Mouse (Mus musculus): ENCODE measurements around the gene Chst11. TPM values are rescaled to one million over a fixed set of nuclear protein-coding genes. Genes with fewer than 3 reads are reported as not detected.
A peak's percentile ranks its signal among the peaks of the same experiment; 100 is the strongest.

Chst11 gene
- total RNA-seq, 2 experiments from 2014 or later: 2.8 to 3.4 TPM

- DNase-seq (ENCODE audit: low spot score): no peak
- intact Hi-C loops (cut with DNase I): no loop called here
Observed at GRCm38 (mm10) chr10:83027673-83028072, 42.4 kb downstream of the Chst11 start.

DNA sequence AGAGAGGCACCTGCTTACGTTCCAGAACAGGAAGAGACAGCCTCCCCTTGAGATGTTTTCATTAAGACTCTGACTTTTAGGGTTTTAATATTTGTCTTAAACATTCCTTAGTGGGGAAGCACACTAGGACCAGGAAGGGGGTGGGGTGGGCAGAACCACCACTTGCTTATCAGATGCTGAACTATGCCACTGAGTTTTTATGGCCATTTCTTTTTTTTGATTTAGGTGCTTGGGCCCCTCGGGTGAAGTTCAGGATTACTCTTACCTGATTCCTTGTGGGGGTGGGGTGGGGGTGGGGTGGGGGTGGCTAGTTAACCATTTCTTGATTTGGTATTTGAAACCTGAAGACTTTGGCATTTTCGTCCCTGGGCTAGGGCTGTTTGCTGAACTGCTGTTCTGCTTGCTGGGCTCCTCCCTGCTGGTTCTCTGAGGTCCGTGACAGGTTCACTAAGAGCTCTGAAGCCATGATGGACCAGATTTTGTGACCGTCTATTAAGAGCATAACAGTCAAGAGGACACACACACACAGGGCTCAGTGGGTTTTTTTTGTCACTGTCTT, 44.9 kb downstream of the Chst11 start:
- intact Hi-C loops (cut with DNase I): no loop called here
- no peak for DNase-seq (ENCODE audit: low spot score)

DNA sequence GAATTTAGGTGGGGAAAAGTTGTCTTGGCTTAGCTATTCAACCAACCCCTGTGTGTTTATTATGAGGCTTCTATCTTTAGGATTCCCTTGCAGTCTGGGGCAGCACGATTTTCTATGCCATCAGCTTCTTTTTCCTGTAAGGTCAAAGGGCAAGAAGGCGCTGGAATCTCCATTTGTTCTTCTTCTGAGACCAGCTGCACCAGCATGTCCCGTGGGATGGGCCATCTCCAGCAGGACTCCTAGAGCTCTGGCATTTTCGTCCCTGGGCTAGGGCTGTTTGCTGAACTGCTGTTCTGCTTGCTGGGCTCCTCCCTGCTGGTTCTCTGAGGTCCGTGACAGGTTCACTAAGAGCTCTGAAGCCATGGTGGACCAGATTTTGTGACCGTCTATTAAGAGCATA, 45.6 kb downstream of the Chst11 start:
- DNase-seq (ENCODE audit: low spot score): no peak
- intact Hi-C loops (cut with DNase I): no loop called here

- DNase-seq (ENCODE audit: low spot score): no peak
Observed at GRCm38 (mm10) chr10:83031561-83031960, 46.3 kb downstream of the Chst11 start.

GRCm38 (mm10) chr10:83032559-83032958, 47.3 kb downstream of the Chst11 start:
- intact Hi-C loops (cut with DNase I): no loop called here
- no peak for DNase-seq (ENCODE audit: low spot score)

More at GRCm38 (mm10) chr10:83031561-83031960, 46.3 kb downstream of the Chst11 start:
- intact Hi-C loops (cut with DNase I): no loop called here

DNA sequence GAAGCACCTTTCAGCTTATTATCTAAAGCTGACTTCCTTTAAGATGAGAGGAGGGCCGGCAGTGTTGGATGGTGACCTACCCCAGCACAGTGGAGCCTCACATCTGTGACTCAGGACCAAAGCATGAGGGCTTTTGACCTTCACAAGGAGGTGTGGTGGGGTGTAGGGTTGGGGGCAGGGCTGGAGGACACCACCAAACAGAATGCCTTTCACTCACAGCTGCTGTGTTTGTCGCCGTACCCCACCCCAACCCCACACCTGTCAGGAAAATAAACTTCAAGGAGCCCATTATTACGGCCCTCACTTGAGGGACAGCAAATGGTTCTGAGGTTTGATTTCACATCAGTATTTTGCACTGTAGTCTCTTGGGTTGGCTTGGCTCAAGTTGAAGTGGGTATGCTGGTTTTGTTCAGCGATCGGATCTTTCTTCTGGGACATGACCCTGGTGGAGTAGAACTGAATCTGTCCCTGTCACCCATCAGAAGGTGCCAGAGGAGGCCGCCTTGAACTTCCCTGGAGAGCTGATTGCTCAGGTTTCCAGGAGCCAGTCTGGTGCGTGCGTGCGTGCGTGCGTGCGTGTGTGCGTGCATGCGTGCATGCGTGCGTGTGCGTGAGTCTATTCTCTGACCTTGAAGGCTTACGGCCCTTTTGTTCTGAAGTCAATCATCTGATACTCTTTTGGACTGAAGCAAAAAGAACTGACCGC, 51.2 kb downstream of the Chst11 start:
- DNase-seq (ENCODE audit: low spot score): no peak
- intact Hi-C loops (cut with DNase I): no loop called here

GRCm38 (mm10) chr10:83038166-83038565, 52.9 kb downstream of the Chst11 start:
- intact Hi-C loops (cut with DNase I): no loop called here
- no peak for DNase-seq (ENCODE audit: low spot score)

DNA sequence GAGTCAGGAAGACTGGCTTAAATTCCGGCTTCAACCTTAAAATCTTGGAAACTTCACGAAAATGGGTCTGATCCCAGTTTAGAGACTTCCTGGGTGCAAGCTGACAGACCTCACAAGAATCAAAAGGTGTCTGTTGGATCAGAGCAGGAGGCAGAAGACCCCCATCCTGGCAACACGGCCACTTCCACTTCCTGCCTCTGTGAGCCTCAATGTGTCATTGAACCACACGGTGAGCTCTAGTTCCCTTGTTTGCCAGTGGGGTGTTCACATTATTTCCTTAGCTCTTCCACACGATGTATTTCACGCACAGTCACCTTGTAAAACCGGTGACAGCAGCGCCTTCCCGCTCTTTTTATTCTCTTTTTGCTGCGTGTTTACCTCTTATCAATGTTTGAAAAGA, 54.1 kb downstream of the Chst11 start:
- no peak for DNase-seq (ENCODE audit: low spot score)
- intact Hi-C loops (cut with DNase I): no loop called here

DNA sequence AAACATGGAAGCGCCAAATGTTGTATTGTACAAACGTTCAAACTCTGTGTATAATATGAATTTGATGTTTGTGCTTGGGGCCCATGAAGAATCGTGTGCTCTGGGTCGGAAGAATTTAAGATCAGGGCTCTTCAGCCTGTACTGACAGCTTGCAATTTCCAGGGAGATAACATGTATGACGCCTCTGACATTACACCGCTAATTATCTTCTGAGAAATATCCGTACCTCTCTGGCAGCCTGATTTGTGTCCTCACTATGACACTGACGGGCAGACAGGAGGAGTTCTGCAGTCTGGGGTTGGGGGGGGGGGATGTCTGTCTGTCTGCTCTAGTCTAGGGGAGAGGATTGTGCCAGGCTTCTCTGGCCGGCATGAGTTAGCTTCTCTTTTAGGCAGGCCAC, 56.6 kb downstream of the Chst11 start:
- DNase-seq (ENCODE audit: low spot score): no peak
- intact Hi-C loops (cut with DNase I): loop anchor here (2.0 kb wide), 1 partner anchor 55 kb away; no protein-coding TSS in a partner anchor

DNA sequence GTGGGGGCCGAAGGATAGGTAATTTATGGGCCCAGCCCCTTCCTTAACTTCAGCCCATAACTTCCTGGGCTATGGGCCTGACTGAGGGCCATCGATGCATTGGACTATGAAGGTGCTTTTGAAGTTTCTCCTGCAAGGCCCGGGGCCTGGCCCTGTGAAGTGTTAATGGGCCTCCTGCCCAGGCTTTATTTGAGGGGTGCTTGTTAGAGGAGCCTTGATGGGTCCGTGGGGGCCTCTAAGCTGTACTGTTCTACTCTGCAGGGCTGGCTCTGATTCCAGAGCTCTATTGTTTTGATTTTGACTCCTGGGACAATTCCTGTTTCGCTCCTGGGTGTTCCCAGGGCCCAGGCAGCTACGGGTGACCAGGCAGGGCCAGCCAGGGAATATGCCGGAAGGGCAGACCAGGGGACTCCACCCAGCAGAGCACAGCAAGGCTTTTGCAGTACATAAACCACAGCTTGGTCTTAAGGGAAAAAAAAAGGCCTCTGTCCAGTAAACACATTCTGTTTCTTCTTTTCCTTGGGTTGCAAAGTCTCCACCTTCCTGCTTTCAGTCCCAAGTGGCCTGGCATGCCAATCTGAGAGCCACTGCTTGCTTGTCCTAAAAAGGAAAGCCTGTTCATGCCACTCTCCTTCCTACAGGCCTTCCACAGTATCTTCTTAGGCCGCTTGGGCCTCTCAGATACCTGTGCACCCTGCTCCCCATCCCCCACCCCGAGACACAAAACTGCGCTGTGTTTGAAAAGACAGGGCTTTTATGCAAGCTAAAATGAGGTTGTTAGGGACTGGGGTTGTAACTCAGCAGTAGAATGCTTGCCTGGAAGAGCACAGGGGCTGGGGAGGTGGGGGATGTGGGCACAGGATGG, 57.5 kb downstream of the Chst11 start:
- intact Hi-C loops (cut with DNase I): loop anchor here (2.0 kb wide), 1 partner anchor 56 kb away; no protein-coding TSS in a partner anchor
- DNase-seq (ENCODE audit: low spot score): peak; percentile 65

GRCm38 (mm10) chr10:83043478-83044259, 58.4 kb downstream of the Chst11 start:
- DNase-seq (ENCODE audit: low spot score): no peak
- intact Hi-C loops (cut with DNase I): loop anchor here (2.0 kb wide), 1 partner anchor 57 kb away; no protein-coding TSS in a partner anchor

- no peak for DNase-seq (ENCODE audit: low spot score)
- intact Hi-C loops (cut with DNase I): no loop called here
Observed at GRCm38 (mm10) chr10:83049174-83049780, 64.0 kb downstream of the Chst11 start.

- DNase-seq (ENCODE audit: low spot score): no peak
- intact Hi-C loops (cut with DNase I): loop anchor here (5.0 kb wide), 1 partner anchor 43 kb away; no protein-coding TSS in a partner anchor
Observed at GRCm38 (mm10) chr10:83053886-83054550, 68.7 kb downstream of the Chst11 start.

DNA sequence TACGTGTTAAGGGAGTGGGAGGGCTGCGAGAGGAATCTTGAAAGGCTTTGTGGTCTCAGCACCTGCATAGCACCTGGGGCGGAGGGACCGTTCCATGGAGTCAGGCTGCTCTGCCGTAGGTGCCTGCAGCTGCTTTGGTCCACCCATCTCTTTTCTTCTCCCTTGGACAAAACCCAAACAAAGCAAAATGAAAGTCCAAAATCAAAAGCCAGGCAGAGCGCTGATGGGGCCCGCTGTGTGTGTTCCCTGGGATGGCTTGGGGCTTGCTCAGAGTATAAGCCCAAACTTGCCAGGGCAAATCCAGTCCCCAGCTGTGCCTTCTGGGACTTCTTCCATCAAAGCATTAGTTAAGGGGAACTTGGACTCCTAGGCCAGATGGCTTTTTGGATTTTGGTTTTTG, 71.0 kb downstream of the Chst11 start:
- DNase-seq (ENCODE audit: low spot score): no peak
- intact Hi-C loops (cut with DNase I): no loop called here

DNA sequence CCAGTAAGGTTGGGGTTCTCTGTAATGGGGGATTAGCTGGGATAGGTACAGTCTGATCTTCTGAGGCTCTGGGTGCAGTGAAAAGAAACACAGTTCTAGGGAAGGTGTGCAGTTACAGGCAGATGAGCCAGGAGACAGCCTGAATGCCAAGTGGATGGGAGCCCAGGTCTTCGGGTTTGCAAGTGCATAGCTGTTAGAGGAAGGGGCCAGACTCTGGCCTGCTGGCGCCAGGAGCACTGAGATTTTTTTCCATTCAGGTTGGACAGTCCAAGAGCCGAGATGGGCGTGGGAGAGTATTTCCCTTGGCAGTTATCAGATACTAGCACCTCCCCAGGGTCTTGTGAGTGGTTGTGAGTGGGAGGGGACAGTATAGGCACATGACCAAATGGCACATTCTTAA, 71.6 kb downstream of the Chst11 start:
- no peak for DNase-seq (ENCODE audit: low spot score)

DNA sequence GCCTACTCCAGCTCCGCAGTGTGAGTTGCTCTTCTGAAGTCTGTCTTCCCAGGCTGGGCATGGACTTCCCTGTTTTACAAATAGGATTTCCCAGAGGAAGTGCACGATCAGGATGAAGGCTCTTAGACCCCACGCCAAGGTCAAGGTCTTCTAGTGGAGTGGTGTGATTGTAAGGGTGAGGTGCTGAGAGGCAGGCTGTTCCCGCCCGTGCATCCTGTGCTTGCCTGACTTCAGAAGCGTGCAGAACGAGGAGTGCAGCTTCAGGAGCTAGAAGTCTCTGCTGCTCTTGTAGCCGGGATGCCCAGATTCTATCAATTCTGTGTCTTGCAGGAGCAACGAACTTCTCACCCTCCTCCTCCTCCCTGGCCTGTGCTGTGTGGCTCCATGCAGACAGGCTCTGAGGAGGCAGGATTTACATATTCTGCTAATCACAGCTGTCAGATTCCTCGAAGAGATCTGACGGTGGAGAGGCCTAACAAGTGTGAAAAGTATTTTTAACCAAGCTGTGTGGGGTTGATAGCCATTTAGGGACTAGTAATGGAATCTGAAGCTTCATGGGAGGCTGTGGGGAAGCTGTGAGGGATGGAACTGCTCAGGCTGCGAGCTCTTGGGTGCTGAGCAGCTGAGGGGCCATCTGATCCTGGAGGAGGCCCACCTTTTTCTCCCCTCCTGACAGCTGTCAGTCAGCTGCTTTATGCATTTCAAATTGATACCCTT, 74.9 kb downstream of the Chst11 start:
- intact Hi-C loops (cut with DNase I): no loop called here
- DNase-seq (ENCODE audit: low spot score): no peak

More for the DNA sequence above, 71.6 kb downstream of the Chst11 start:
- intact Hi-C loops (cut with DNase I): no loop called here

GRCm38 (mm10) chr10:83062315-83062714, 77.0 kb downstream of the Chst11 start:
- no peak for DNase-seq (ENCODE audit: low spot score)
- intact Hi-C loops (cut with DNase I): no loop called here

GRCm38 (mm10) chr10:83064796-83065195, 79.5 kb downstream of the Chst11 start:
- no peak for DNase-seq (ENCODE audit: low spot score)
- intact Hi-C loops (cut with DNase I): no loop called here
